Mouse (Mus musculus): ENCODE data around the gene Lingo2. TPM values are rescaled to one million over a fixed set of nuclear protein-coding genes. Genes with fewer than 3 reads are reported as not detected.

The Lingo2 gene
- polyA plus RNA-seq, 1 experiment, result not detected

GRCm38 (mm10) chr4:36696810-36697209 is 254.7 kb downstream of the Lingo2 start:
- no peak overlapping the region for H3K4me3 ChIP-seq (ENCODE audit: insufficient read depth, low read depth, low read length)
- no peak overlapping the region for H3K27ac ChIP-seq (replicated peaks; ENCODE audit: low read depth, low read length)
- H3K4me1 ChIP-seq (ENCODE audit: control insufficient read depth, insufficient read depth, insufficient read length, low read length), result no peaks in the 10 kb centered on the region

GRCm38 (mm10) chr4:36659920-36660319 is 291.6 kb downstream of the Lingo2 start:
- no peak overlapping the region for H3K27ac ChIP-seq (replicated peaks; ENCODE audit: low read depth, low read length)

GRCm38 (mm10) chr4:36647753-36648152 is 303.8 kb downstream of the Lingo2 start:
- H3K27ac ChIP-seq (replicated peaks; ENCODE audit: low read depth, low read length), result no peak overlapping the region
- H3K4me3 ChIP-seq (ENCODE audit: insufficient read depth, low read depth, low read length), result no peak overlapping the region
- H3K4me1 ChIP-seq (ENCODE audit: control insufficient read depth, insufficient read depth, insufficient read length, low read length), result no peaks in the 10 kb centered on the region

More at GRCm38 (mm10) chr4:36659920-36660319, 291.6 kb downstream of the Lingo2 start:
- no peak overlapping the region for H3K4me3 ChIP-seq (ENCODE audit: insufficient read depth, low read depth, low read length)
- no peaks in the 10 kb centered on the region for H3K4me1 ChIP-seq (ENCODE audit: control insufficient read depth, insufficient read depth, insufficient read length, low read length)

- H3K27ac ChIP-seq (replicated peaks; ENCODE audit: low read depth, low read length), result no peak overlapping the region
- no peaks in the 10 kb centered on the region for H3K4me1 ChIP-seq (ENCODE audit: control insufficient read depth, insufficient read depth, insufficient read length, low read length)
Observed at GRCm38 (mm10) chr4:36635666-36636065, 315.9 kb downstream of the Lingo2 start.

GRCm38 (mm10) chr4:36576801-36577200 is 374.7 kb downstream of the Lingo2 start:
- no peak overlapping the region for H3K4me3 ChIP-seq (ENCODE audit: insufficient read depth, low read depth, low read length)
- no peak overlapping the region for H3K27ac ChIP-seq (replicated peaks; ENCODE audit: low read depth, low read length)
- H3K4me1 ChIP-seq (ENCODE audit: control insufficient read depth, insufficient read depth, insufficient read length, low read length), result no peaks in the 10 kb centered on the region

More at GRCm38 (mm10) chr4:36635666-36636065, 315.9 kb downstream of the Lingo2 start:
- H3K4me3 ChIP-seq (ENCODE audit: insufficient read depth, low read depth, low read length), result no peak overlapping the region

- H3K4me1 ChIP-seq (ENCODE audit: control insufficient read depth, insufficient read depth, insufficient read length, low read length), result no peaks in the 10 kb centered on the region
- H3K27ac ChIP-seq (replicated peaks; ENCODE audit: low read depth, low read length), result no peak overlapping the region
- H3K4me3 ChIP-seq (ENCODE audit: insufficient read depth, low read depth, low read length), result no peak overlapping the region
Observed at GRCm38 (mm10) chr4:36576256-36576655, 375.3 kb downstream of the Lingo2 start.

GRCm38 (mm10) chr4:36566544-36566943 is 385.0 kb downstream of the Lingo2 start:
- H3K4me1 ChIP-seq (ENCODE audit: control insufficient read depth, insufficient read depth, insufficient read length, low read length), result no peaks in the 10 kb centered on the region
- H3K27ac ChIP-seq (replicated peaks; ENCODE audit: low read depth, low read length), result no peak overlapping the region
- no peak overlapping the region for H3K4me3 ChIP-seq (ENCODE audit: insufficient read depth, low read depth, low read length)

- no peaks in the 10 kb centered on the region for H3K4me1 ChIP-seq (ENCODE audit: control insufficient read depth, insufficient read depth, insufficient read length, low read length)
- H3K27ac ChIP-seq (replicated peaks; ENCODE audit: low read depth, low read length), result no peak overlapping the region
- H3K4me3 ChIP-seq (ENCODE audit: insufficient read depth, low read depth, low read length), result no peak overlapping the region
Observed at GRCm38 (mm10) chr4:36560997-36561396, 390.6 kb downstream of the Lingo2 start.

GRCm38 (mm10) chr4:36540664-36541360 is 410.7 kb downstream of the Lingo2 start:
- no peak overlapping the region for H3K4me3 ChIP-seq (ENCODE audit: insufficient read depth, low read depth, low read length)
- H3K27ac ChIP-seq (replicated peaks; ENCODE audit: low read depth, low read length), result no peak overlapping the region
- no peaks in the 10 kb centered on the region for H3K4me1 ChIP-seq (ENCODE audit: control insufficient read depth, insufficient read depth, insufficient read length, low read length)

- no peak overlapping the region for H3K27ac ChIP-seq (replicated peaks; ENCODE audit: low read depth, low read length)
- H3K4me3 ChIP-seq (ENCODE audit: insufficient read depth, low read depth, low read length), result no peak overlapping the region
- no peaks in the 10 kb centered on the region for H3K4me1 ChIP-seq (ENCODE audit: control insufficient read depth, insufficient read depth, insufficient read length, low read length)
Observed at GRCm38 (mm10) chr4:36533895-36534294, 417.7 kb downstream of the Lingo2 start.

GRCm38 (mm10) chr4:36490255-36490654 is 461.3 kb downstream of the Lingo2 start:
- H3K4me1 ChIP-seq (ENCODE audit: control insufficient read depth, insufficient read depth, insufficient read length, low read length), result no peaks in the 10 kb centered on the region
- no peak overlapping the region for H3K4me3 ChIP-seq (ENCODE audit: insufficient read depth, low read depth, low read length)
- no peak overlapping the region for H3K27ac ChIP-seq (replicated peaks; ENCODE audit: low read depth, low read length)

GRCm38 (mm10) chr4:36435211-36435610 is 516.3 kb downstream of the Lingo2 start:
- Histone ChIP-seq H3K4me1 (ENCODE audit: control insufficient read depth, insufficient read depth, insufficient read length, low read length) (no peaks in the 10 kb centered on the region), H3K27ac (replicated peaks; ENCODE audit: low read depth, low read length) (no peak overlapping the region), H3K4me3 (ENCODE audit: insufficient read depth, low read depth, low read length) (no peak overlapping the region)

- no peak overlapping the region for H3K4me3 ChIP-seq (ENCODE audit: insufficient read depth, low read depth, low read length)
- H3K27ac ChIP-seq (replicated peaks; ENCODE audit: low read depth, low read length), result no peak overlapping the region
- no peaks in the 10 kb centered on the region for H3K4me1 ChIP-seq (ENCODE audit: control insufficient read depth, insufficient read depth, insufficient read length, low read length)
Observed at GRCm38 (mm10) chr4:36426192-36426591, 525.4 kb downstream of the Lingo2 start.

GRCm38 (mm10) chr4:36407350-36407749 is 544.2 kb downstream of the Lingo2 start:
- no peak overlapping the region for H3K4me3 ChIP-seq (ENCODE audit: insufficient read depth, low read depth, low read length)

GRCm38 (mm10) chr4:36368925-36369324 is 582.6 kb downstream of the Lingo2 start:
- no peak overlapping the region for H3K4me3 ChIP-seq (ENCODE audit: insufficient read depth, low read depth, low read length)
- H3K27ac ChIP-seq (replicated peaks; ENCODE audit: low read depth, low read length), result no peak overlapping the region
- no peaks in the 10 kb centered on the region for H3K4me1 ChIP-seq (ENCODE audit: control insufficient read depth, insufficient read depth, insufficient read length, low read length)

More at GRCm38 (mm10) chr4:36407350-36407749, 544.2 kb downstream of the Lingo2 start:
- Histone ChIP-seq H3K27ac (replicated peaks; ENCODE audit: low read depth, low read length) (no peak overlapping the region), H3K4me1 (ENCODE audit: control insufficient read depth, insufficient read depth, insufficient read length, low read length) (no peaks in the 10 kb centered on the region)

GRCm38 (mm10) chr4:36354401-36354800 is 597.1 kb downstream of the Lingo2 start:
- Histone ChIP-seq H3K4me1 (ENCODE audit: control insufficient read depth, insufficient read depth, insufficient read length, low read length) (no peaks in the 10 kb centered on the region), H3K4me3 (ENCODE audit: insufficient read depth, low read depth, low read length) (no peak overlapping the region), H3K27ac (replicated peaks; ENCODE audit: low read depth, low read length) (no peak overlapping the region)
